Mouse (Mus musculus) left cerebral cortex, adult 9 months (tissue): ENCODE data around the gene Naaa.
A peak's percentile ranks its signal among the peaks of the same experiment; 100 is the strongest.

ENCODE experiments used
- DNase-seq, 2 experiments: peaks; one replicate each; pipeline ENCODE4 v3.0.0; 2022; ENCODE audit warnings: low spot score in 2 of 2

Gene Naaa

DNA sequence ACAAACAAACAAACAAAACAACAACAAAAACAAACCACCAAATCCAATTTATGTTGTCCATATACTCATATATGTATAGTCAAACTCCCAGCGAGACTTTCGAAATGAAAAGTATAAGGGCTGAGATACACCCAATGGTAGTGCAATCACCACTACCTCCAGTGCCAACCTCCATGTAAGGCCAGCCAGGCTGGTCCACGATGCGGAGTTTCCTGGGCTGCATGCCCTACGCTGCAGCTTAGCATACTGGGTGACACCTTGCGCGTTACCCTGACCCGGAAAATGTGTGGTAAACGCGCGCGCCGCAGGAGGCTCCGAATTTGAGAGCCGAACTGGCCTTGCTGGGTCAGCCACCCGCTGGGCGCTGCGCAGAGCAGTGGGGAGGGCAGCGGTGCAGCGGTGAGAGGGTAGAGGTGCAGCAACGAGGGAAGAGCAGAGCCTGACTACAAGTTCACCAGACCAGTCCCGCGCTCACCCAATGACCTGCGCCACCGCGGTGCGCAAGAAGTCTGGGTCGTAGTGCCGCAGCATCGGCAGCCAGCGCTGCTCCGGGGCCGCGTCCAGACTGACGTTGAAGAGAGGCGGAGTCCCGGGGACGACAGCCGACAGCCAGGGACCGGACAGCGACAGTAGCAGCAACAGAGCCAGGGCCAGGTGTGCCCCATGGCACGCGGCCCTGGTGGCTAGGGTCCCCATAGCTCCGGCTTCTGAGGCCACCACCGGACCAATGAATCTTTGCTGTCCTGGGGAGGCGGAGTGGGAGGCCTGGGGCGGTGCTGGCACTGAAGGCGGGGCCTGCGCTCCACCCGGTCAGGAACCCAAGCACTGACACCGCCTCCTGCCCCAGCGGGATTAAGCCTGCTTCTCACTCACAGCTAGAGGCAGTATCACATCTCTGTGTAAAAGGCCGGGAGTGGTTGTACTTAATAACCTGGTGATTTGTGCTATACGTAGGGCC lies at the start of gene Naaa:
Gene Naaa, minus strand, starts transcription at position 734 of the 958 bp plus-strand sequence.
- DNase-seq = peak; percentile 58 to 82

DNA sequence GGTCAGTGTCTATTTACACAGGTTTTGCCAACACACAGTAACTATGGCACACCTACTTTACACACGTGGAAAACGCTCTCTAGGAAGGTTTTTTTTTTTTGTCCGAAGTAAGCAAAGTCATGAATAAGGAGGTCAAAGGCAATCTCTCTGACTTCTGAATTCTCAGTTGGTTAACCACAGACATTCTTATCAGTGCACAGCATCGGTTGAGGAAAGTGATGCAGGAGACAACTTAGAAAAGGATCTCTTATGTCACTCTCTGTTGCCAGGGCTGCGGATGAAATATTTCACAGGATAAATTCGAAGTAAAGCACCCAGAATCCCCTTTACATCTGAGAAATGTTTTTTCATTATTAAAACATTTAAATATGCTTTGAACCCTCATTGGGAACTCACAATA lies 49.4 kb upstream of the Naaa start:
- DNase-seq = no peak

DNA sequence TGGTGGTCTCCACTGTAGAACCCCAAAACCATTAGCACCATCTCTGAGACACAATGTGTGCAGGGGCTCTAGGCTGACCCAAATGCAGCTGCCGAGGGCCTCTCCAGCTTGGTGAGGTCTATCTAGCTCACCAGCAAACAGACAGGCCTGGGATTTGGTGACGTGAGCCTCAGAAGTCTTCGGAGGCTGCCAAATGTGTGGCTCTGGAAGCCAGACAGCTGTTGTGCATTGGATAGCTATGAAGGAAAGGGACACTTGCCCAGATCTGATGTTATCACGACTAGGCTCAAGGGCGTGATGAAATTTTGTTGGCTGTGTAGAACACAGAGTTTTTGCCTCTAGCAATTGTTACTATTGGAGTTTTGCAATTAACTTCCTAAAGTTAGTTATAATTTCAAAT lies 45.3 kb upstream of the Naaa start:
- DNase-seq = no peak

DNA sequence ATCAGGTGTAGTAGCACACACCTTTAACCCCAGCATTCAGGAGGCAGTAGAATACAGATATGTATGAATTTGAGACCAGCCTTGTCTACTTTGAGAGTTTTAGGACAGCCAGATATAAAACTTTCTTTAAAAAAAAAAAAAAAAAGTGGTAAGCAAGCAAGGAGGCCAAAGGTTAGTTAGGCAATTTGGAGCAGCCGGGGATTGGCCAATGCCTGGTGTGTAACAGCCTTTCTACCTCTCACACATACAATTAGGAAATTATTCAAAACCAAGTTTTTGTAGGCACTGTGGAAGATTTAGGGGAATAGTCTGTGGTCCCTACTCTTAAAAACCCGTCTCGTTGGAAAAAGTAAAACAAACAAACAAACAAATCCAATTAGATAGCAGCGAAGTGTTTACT lies 44.6 kb upstream of the Naaa start:
- no peak for DNase-seq

DNA sequence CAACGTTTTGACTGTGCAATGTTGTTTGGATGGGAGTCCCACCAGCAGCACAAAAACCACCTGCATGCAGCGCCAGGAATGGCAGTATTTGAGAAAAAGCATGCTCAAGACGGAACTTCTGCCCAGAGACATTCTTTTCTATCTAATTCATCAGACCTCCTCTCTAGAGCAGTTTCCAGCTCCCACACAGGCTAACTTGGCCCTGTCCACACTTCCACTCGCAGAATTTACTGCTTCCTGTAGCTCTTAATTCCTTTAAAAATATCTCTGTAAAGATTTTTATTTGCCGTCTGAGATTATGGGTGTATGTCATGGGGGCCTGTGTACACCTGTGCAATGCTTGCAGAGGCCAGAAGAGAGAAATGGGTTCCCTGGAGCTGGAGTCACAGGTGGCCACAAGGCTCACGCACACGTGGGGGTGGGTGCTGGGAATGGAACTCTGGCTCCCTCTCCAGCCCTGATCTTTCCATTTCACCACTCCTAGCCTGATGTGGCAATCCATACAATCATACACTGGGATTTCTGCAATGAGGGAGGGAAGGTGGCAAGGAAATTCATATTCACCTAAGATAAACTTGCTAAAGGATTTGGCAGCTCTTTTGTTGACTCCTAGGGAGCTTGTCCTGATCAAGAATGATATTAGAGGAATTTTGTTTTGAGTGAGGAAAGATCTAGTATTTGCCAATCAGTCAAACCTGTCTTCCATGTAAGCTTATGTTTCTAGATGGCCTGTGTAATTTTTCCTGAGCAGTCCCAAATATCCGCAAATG lies 43.8 kb upstream of the Naaa start:
- no peak for DNase-seq

DNA sequence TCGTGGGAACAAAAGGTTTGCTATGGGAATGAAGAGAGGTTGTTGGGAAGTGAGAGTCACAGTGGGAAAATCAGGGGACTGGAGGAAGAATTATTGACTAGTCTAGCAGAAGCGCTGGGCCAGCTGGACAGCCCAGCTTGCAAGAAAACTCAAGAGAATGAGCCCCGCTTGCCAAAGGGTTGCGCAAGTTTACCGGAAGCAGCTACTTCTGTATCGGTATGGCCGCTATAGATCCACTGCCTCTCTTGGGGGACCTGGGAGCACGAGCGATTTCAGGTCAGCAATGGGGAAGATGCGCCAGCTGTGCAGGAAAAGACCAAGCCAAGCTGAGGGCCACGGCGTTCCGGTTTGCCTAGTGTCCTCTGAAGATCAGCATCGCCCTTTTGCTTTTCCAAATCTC lies 40.6 kb upstream of the Naaa start:
- DNase-seq = no peak

DNA sequence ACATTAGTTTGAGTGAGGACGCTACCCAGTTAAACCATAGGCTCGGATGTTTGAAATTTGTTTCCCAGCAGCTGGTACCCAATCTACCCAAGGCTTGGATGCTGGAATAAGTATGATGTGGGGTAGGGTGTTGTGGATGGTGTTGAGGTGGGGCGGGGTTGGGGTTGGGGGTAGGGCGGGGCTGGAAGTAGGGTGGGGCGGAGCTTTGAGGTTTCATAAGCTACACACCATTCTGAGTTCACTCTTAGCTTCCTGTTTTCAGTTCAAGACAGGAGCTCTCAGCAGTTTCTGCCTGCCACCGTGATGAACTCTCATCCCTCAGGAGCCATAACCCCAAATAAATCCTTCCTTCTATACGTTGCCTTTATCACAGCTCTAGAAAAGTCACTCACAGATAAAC lies 40.1 kb upstream of the Naaa start:
- no peak for DNase-seq

DNA sequence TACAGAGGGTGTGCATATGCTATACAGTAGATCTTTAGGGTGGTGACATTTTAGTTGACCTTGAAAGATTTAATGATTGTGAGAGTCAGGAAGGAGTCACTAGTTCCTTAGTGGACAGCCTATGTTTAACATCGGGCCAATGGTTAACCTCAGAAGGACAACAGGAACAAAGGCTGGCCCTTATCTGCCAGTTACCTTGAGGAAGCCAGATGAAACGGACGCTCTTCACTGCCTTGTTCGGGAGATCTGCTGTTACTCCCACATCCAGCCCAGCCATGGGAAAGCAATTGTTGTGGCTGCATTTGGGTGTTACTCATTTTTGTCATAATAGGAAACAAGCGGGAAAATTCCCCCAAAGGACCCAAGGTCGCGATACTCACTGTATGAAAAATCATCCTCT lies 35.8 kb upstream of the Naaa start:
- DNase-seq = no peak

DNA sequence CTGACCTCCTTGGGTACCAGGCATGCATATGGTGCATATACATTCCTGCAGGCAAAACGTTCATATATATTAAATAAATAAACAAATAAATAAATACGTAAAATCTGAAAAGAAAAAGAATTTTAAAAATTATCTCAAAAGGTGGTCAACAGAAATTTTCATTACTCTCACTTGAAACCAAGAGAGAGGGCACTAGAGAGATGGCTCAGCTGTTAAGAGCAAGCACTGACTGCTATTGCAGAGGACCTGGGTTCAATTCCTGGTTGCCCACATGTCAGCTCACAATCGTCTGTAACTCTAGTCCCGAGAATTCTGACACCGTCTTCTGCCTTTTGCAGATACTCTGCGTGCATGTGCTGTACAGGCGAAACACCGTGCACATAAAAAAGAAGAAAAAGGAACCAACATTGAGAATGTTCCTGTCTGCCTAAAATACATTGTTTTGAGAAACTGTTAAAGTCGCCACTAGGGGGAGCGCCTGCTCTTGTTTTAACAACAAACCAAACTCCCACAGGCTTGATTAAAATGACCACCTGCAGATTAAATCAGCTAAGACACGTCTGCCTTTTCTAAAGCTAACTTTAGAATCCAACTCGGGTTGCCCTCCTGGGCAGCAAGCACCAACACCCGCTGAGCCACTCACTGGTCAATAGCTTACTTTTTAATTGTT lies 34.2 kb upstream of the Naaa start:
- DNase-seq = peak; percentile 37 to 93

DNA sequence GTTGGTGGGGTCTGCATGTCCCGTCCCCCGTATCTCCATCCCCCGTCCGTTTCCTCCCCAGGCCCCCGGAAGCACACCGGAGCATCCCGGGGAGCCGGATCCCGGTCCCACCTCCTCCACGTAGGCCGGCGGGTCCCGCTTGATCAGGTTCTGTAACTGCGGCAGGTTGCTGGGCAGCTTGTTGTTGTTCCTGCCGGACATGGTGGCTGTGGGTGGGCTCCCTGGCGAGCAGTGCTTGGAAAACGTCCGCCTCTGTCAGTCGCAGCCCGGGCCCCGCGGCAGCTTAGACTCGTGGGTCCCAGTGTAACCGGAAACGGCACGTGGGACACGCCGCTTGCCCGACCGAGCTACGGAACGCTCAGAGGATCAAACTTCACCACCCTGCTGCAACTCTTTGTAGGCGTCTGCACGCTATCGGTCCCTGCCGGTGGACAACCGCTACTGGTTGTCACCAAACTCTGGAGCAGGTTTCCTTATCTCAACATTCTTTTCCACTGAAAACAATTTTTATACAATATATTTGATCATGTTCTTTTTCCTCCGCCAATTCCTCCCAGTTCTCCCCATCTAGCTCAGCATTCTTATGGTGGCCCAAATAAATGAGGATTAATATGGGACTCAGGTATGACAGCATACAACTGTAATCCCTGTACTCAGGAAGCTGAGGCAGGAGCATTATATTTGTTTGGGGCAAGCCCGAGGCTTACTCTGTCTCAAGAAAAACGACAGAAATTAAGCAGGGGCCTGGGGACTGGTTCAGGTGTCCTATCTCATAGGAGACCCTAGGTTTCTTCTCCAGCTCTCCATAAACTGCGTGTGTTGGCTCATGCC lies 31.9 kb upstream of the Naaa start, which contains the start of gene Sdad1:
Gene Sdad1, minus strand, starts transcription at position 799 of the 831 bp plus-strand sequence.
- DNase-seq = peak; percentile 89 to 95

DNA sequence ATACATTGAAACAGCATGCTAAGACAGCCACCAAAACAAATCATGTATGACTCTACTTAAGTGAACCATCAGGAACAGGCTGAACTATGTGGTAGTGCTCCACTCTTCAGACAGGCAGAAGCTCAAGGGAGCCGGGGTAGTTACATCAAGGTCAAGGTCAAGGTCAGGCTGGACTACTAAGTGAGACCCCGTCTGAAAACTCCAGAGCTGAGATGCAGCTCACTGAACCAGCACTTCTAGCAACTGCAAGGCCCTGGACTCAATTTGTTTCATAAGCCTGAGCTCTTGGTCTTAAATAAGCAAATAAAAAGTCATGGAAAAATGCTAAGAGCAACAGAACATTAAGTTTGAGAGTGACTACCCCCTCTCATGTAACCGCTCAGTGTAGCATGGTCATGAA lies 26.3 kb upstream of the Naaa start:
- no peak for DNase-seq

DNA sequence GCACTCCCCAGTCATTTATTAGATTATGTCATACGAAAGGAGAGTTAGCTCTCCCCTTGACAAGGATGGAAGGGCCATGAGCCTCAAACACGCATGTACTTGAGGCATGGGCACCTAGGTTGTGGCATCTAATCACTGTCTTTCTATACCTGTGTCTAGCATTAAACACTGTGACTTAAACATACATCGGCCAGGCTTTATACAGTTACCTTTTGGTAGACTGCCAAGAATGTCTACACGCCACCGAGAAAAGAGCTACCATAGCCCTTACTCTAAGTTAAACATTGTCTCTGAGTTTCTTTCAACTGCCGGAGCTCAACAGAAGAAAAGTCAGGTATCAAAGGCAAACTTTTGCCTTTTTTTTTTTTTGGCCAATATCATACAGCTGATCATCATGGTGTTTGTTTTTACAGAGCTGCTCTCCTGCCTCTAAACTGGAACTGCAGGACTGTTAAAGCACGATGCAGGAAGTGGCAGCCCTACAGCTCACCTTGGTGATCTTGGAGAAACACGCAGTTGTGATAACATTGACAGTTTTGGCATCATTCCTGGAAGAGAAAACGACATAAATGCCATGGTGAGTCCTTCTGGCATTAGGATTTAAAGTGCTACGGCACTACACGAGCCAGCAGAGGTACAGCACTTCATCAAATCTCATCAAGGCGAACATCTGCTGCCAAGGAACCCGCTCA lies 24.3 kb upstream of the Naaa start:
- no peak for DNase-seq

DNA sequence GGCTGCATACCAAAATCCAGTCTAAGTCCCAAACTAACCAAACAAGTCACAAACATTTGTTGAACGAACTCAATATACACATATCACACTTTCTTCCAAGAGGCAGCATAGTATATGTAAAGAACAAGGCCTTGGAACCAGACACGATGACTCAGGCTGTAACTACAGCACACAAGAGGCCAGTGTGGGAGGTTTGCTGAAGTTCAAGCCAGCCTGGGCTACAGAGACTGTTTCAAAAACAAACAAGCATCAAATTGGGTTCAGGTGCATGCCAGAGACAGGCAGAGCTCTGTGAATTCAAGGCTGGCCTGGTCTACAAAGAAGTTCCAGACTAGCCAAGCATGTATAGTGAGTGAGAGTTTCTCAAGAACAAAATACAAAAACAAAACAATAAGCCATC lies 16.6 kb upstream of the Naaa start:
- no peak for DNase-seq

DNA sequence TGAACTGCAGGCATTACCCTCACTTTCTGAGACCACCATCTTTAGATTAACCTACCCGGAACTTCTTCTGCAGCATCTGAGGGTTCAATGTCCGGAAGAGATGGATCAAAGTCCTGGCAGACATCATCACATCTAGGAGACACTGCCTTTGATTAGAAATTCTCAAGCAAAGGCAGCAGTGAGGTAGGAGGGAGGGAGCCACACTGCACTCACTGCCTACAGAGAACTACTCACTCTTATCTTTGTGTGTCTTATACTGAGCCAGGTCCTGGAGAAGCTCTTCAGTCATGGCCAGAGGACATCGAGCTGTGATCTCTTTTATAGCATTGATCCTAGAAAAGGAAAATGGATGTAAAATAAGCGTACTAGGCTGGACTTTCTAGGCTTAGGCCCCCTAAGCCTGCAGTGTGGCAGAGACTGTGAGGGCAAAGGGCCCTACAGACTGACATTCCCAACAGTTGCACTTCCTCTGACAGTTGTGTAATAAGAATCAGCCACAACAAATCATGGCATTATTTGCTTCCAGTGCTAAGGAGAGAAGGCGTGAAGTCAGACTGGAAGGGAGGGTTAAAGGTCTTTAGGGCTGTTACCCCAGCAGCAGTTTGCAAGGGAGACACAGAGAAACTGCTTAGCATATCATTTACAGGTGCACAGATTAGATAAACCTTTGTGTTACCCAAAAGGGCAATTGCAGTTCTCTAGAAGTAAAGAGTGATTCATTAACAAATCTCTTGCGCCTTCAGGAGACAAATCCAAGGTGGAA lies 13.9 kb upstream of the Naaa start:
- DNase-seq = no peak

DNA sequence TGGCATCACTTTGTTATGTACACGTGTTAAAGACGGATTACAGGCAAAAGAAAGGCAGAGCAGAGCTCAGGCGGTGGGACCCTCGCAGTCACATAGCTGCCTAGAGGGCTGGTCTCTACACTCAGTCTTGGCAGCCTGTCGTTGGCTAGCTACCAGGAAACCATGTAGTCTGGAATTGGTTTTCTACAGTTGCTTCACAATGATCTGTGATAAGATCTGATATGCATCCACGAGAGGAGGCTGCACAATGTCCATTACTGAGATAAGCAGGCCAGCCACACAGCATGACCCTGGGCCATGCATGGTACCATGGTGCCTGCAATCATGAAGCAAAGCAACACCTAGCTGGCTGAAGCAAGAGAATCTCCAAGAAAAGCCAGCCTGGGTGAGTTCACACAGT lies 9.9 kb upstream of the Naaa start:
- no peak for DNase-seq

DNA sequence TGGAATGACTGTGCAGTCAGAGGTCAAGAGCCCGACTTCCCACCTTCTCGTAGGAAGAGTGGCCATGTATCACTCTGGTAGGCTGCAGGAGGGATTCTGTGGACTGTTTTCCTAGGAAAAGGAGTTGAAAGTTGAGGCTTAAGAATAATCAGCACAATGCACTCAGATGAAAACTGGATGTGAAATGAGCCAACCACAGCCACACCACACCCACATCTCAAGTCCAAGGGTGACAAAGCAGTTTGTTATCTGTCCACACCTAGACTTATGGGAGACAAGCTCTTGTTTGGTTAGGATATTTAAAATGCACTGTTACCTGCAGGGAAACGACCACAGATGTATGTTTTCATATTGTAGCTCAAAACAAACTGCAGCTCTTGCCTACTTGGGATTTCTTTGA lies 5.1 kb upstream of the Naaa start:
- DNase-seq = no peak

DNA sequence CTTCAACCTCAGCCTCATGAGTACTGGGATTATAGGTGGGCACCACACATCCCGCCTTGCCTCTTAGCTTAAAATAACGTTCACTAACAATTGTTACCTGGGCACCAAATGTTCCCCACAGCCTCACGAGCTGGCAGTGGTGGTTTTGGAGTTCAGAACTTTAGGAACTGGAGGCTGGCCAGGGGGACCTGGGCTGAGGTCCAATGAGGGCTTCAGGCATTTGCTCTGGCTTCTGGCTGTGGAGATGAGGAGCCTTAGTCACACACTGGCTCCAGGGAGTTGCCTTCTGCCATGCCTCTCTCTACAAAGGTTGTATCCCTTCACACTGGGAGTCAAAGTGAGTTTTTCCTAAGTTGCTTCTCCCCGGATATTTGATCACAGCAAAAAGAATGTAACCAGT lies 4.6 kb upstream of the Naaa start:
- no peak for DNase-seq

DNA sequence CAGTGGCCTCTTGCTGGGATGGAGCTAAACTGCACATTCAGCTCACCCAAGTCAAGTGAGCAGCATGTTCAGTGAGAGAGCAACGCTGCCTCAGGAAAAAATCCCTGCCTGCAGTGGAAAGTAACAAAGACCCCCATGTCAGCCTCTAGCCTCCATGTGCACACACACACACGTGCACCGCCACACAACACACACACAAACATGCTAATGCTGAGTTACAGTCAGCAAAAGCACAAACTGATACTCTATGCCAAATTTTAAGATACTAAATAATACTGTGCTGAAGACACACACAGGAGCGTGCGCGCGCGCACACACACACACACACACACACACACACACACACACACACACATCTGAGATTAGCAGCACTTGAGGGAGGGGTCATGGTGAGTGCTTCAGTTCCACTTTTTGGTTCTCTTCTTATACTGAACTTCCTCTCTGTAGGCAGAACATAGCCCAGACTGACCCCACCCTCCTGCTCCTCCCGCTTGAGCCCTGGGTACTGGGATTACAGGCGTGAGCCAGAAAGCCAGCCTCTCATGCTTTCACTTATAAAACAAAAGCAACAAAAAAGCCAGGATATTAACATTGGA lies 1.1 kb upstream of the Naaa start:
- DNase-seq = no peak

DNA sequence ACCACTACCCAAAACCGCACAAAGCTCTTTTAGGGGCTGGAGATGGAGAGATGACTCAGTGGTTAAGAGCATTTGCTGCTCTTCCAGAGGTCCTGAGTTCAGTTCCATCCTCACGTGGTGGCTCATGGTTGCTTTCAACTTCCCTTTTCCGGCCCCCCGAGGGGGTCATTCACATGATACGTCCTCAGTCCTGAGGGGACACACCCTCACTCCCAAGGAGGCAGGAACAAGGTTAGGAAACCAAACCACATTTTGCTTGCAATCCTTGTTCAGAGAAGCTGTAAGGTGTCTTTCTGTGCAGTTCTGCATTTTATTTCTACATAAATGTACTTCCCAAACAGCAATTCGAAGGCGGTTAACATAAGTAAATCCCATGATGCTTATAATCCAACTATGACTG lies 7.5 kb downstream of the Naaa start:
- no peak for DNase-seq
